Mouse (Mus musculus) embryonic stem cell, embryonic (primary cell): ENCODE measurements around the gene Vasn.

ENCODE experiments used
- CTCF ChIA-PET, 4 experiments: fragments of 300-600 bp in 2 of 4; fragments of 350-600 bp in 2 of 4; sonication (Branson Sonifier 250); formaldehyde crosslinking; loops; one replicate each; lab custom pipeline; 2022; ENCODE audit warnings: inconsistent platforms in 2 of 4; lab: Charles Lee
- POLR2A ChIA-PET, 4 experiments: fragments of 300-600 bp in 2 of 4; fragments of 350-600 bp in 2 of 4; sonication (Branson Sonifier 250); formaldehyde crosslinking; loops; one replicate each; lab custom pipeline; 2022; ENCODE audit warnings: antibody characterized with exemption in 4 of 4, inconsistent platforms in 1 of 4; lab: Charles Lee

The Vasn gene

DNA sequence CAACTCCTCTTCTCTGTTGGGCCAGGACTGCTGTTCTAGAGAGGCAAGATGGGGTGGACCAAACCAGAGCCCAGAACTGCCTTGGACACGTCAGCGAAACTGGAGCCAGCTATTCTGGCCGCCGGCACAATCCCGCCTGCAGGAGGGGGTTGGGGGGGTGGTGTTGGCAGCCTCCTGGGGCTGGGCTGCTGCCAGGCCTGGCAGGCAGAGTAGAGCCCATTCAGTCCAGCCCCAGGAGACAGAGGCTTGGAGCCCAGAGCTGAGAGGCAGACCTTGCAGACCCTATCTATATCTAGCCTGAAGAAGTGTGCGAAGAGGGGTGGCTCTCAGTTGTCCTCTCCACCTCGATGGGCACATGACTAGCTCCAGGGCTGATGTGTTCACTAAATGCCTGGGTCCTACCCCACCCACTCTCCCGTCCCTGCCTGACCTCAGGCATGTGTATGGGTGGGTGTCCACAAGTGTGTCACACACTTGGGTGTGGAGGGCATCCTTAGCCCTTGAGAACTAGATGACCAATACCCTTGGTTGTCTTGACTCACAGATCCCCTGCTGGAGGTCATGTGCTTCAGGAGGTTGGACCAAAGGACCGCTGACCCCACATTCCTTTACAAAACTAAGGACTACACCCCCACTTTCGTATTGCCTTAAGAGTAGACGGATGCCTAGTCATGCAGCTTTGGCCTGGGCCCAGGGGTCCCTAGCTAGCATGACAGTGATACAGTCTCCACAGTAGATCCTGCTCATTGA lies 4.1 kb downstream of the Vasn start:
- ChIA-PET CTCF (interaction anchor here in 3 of 4 experiments (0.6 to 2.4 kb wide), 8 partner anchors 12 to 371 kb away, joined by 3 to 7 read pairs (median 6); partner anchors contain the start of gene Tfap4 (in 1 of the 3)), POLR2A (interaction anchor here in 3 of 4 experiments (0.8 to 2.7 kb wide), 16 partner anchors 10 to 39 kb away, joined by 3 to 15 read pairs (median 4); partner anchors contain the start of genes Coro7 (in 2 of the 3) and Pam16 (in 2 of the 3))

DNA sequence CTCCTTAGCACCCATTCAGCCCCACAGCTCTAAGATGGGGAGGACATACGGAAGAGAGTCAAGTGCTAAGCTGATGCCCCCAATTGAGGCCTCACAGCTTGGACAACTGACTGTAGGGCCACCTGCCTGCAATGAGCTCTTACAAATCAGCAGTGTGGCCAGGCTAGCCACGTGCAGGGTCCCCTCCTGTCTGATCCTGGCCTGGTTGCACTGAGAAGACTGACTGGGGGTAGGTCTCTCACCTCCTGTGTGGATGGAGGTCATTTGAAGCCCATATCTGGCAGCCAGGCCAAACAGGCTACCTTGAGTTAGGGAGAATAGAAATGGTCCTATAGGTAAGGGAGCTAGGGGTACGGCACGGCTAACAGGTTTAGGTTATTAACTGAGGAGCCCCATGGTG lies 6.1 kb downstream of the Vasn start:
- CTCF ChIA-PET: interaction anchor here (0.6 to 1.8 kb wide), 8 partner anchors 9 to 268 kb away, joined by 3 to 9 read pairs (median 5); no protein-coding TSS in a partner anchor
- POLR2A ChIA-PET: interaction anchor here in 3 of 4 experiments (0.7 to 2.2 kb wide), 13 partner anchors 9 to 235 kb away, joined by 3 to 7 read pairs (median 4); partner anchors contain the start of genes Pam16 (in 2 of the 3), Coro7 (in 1 of the 3) and Ubald1 (in 1 of the 3)

DNA sequence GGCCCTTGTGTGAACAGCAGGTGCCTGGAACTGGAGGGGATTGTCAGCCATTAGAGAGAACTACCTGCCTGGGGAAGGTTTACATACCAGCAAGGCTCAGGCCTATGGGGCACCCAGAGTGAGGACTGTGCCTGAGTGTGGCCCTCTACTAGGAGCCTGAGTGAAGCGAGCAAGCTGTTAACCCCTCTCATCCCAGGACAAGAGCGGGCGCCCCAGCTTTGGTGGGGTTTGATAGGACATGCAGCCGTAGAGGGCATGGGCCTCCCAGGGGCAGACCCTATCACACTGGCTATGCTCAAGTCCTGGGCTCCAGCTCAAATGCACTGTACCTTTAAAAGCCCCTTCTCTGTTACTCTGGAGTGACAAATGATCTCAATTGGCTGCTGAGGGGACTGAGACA lies 7.1 kb downstream of the Vasn start:
- ChIA-PET CTCF (interaction anchor here in 3 of 4 experiments (0.7 to 1.8 kb wide), 5 partner anchors 13 to 20 kb away, joined by 3 to 9 read pairs (median 5); no protein-coding TSS in a partner anchor), POLR2A (interaction anchor here in 3 of 4 experiments (0.5 to 1.9 kb wide), 11 partner anchors 8 to 233 kb away, joined by 3 to 7 read pairs (median 4); partner anchors contain the start of genes Coro7 (in 1 of the 3) and Ubald1 (in 1 of the 3))

DNA sequence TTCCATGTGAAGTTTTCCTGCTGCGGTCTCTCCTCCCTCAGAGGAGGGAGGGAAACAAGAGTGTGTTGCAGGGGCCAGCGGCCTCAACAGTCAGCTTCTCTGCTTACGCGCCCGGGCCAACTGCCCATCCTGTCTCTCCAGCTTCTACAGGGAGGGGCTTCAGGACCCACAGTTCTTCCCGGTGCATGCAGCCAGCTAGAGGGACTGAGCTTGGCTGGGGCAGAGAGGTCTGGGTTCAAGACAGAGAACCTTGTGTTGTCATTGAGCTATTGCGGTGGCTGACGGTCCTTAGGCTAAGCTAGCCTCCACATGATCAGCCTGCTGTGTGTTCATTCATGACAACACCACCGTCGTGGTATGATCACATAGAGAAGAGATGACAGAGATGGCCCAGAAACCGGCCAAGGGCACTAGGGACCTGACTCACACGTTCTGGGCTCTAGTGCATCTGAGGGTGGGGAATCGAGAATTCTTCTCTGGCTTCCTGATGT lies 8.0 kb downstream of the Vasn start:
- POLR2A ChIA-PET: interaction anchor here in 3 of 4 experiments (0.5 to 2.9 kb wide), 14 partner anchors 8 to 461 kb away, joined by 3 to 22 read pairs (median 4); partner anchors contain the start of genes Dnaja3 (in 2 of the 3), Pam16 (in 2 of the 3), Vasn (in 2 of the 3) and Tfap4 (in 1 of the 3)
- CTCF ChIA-PET: interaction anchor here (0.6 to 3.1 kb wide), 11 partner anchors 8 to 314 kb away, joined by 3 to 19 read pairs (median 5); partner anchors contain the start of genes Dnaja3 (in 1 of the 4) and Vasn (in 1 of the 4)

DNA sequence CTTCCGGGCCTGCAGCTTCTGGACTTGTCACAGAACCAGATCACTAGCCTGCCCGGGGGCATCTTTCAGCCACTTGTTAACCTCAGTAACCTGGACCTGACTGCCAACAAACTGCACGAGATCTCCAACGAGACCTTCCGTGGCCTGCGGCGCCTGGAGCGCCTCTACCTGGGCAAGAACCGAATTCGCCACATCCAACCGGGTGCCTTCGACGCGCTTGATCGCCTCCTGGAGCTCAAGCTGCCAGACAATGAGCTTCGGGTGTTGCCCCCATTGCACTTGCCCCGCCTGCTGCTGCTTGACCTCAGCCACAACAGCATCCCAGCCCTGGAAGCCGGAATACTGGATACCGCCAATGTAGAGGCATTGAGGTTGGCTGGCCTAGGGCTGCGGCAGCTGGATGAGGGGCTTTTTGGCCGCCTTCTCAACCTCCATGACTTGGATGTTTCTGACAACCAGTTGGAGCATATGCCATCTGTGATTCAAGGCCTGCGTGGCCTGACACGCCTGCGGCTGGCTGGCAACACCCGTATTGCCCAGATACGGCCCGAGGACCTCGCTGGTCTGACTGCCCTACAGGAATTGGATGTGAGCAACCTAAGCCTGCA lies 8.8 kb downstream of the Vasn start:
- POLR2A ChIA-PET: interaction anchor here (0.5 to 3.1 kb wide), 27 partner anchors 9 to 460 kb away, joined by 3 to 22 read pairs (median 4); partner anchors contain the start of genes Pam16 (in 3 of the 4), Dnaja3 (in 2 of the 4), Tfap4 (in 2 of the 4) and Vasn (in 2 of the 4)

DNA sequence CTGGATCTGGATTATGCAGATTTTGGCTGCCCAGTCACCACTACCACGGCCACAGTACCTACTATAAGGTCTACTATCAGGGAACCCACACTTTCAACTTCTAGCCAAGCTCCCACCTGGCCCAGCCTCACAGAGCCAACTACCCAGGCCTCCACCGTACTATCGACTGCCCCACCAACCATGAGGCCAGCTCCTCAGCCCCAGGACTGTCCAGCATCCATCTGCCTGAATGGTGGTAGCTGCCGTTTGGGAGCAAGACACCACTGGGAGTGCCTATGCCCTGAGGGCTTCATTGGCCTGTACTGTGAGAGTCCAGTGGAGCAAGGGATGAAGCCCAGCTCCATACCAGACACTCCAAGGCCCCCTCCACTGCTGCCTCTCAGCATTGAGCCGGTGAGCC lies 9.5 kb downstream of the Vasn start:
- CTCF ChIA-PET: interaction anchor here in 3 of 4 experiments (0.8 to 3.1 kb wide), 8 partner anchors 9 to 497 kb away, joined by 3 to 19 read pairs (median 6); partner anchors contain the start of genes Dnaja3 (in 1 of the 3) and Vasn (in 1 of the 3)

More for the DNA sequence above, 8.8 kb downstream of the Vasn start:
- CTCF ChIA-PET: interaction anchor here (0.7 to 3.1 kb wide), 14 partner anchors 9 to 497 kb away, joined by 3 to 19 read pairs (median 5); partner anchors contain the start of genes Dnaja3 (in 1 of the 4) and Vasn (in 1 of the 4)

DNA sequence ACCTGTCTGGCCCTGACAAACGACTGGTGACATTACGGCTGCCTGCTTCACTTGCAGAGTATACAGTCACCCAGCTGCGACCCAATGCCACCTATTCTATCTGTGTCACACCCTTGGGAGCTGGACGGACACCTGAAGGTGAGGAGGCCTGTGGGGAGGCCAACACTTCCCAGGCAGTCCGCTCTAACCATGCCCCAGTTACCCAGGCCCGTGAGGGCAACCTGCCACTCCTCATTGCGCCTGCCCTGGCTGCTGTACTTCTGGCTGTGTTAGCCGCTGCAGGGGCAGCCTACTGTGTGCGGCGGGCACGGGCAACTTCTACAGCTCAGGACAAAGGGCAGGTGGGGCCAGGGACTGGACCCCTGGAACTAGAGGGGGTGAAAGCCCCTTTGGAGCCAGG lies 10.0 kb downstream of the Vasn start:
- ChIA-PET CTCF (interaction anchor here in 3 of 4 experiments (0.8 to 3.1 kb wide), 6 partner anchors 17 to 334 kb away, joined by 4 to 19 read pairs (median 7); no protein-coding TSS in a partner anchor), POLR2A (interaction anchor here in 2 of 4 experiments (0.8 to 3.1 kb wide), 13 partner anchors 9 to 90 kb away, joined by 3 to 22 read pairs (median 3); partner anchors contain the start of genes Dnaja3 (in 2 of the 2), Vasn (in 2 of the 2), Coro7 (in 1 of the 2) and Pam16 (in 1 of the 2))

More for the DNA sequence above, 9.5 kb downstream of the Vasn start:
- POLR2A ChIA-PET: interaction anchor here in 3 of 4 experiments (0.5 to 3.1 kb wide), 20 partner anchors 8 to 90 kb away, joined by 3 to 22 read pairs (median 4); partner anchors contain the start of genes Dnaja3 (in 2 of the 3), Vasn (in 2 of the 3), Coro7 (in 1 of the 3) and Pam16 (in 1 of the 3)

DNA sequence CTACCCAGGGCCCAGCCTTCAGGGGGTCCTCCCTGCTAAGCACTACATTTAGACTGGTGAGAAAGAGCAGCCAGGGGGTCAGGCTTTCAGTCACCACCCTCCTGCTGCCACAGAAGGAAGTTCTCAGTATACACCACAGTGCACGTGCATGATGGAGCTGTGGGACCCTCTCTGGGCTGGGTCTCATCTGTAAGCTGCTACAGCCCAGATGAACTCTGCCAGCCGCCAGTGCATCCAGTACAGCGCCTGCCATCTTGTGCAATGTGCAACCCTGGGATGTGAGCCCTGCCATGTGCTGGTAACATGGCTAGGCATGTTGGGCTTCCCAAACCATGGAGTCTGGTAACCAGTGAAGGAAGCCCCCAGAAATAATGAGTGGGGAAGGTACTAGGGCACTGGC lies 10.4 kb downstream of the Vasn start:
- ChIA-PET POLR2A (interaction anchor here in 2 of 4 experiments (0.6 to 3.1 kb wide), 4 partner anchors 11 to 64 kb away, joined by 3 to 10 read pairs (median 6); partner anchors contain the start of genes Dnaja3 (in 1 of the 2) and Vasn (in 1 of the 2)), CTCF (interaction anchor here in 1 of 4 experiments (3.1 kb wide), 1 partner anchor 18 kb away, joined by 19 read pairs; no protein-coding TSS in a partner anchor)

DNA sequence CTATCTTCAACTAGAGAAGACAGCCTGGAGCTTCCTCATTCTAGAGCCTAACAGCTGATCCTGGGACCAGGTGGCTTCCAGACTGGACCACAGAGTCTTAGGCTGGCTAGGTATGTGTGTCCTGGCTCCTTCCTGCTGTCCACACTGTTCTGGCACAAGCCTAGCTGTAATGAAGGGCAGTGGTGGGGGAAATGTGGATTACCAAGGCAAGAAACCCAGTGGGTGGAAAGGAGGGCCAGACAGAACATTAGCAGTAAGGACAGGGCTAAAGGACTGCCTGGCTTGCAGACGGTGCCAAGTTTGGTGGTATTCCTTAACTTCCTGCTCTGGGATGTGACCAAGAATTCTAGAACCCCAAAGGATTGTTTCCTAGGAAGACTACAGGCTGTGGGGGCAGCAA lies 11.3 kb downstream of the Vasn start:
- CTCF ChIA-PET: interaction anchor here in 1 of 4 experiments (1.0 to 8.3 kb wide), 2 partner anchors 16 to 18 kb away, joined by 5 to 52 read pairs; no protein-coding TSS in a partner anchor
- POLR2A ChIA-PET: interaction anchor here in 2 of 4 experiments (0.6 to 3.1 kb wide), 3 partner anchors 16 to 493 kb away, joined by 3 to 10 read pairs (median 4); partner anchors contain the start of gene Pam16 (in 1 of the 2)

DNA sequence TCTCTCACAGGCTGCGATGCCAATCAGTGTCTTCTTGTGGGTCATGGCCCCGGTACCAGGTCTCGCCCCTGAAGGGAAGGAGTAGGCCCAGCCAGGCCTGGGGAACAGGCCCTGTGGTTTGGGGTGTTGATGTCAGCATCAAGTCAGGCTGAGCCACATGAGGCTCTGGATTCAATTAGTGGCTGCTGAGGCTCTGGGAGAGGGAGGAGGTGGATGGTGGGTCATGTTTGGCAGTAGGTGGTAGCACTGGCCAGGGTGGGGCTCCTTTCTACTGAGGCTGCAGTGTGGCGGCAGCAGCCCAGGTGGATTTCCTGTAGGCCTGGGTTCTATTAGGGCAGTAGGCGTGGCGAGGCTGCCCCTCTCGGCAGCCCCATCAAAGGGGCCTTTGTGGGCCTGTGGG lies 11.9 kb downstream of the Vasn start:
- POLR2A ChIA-PET: interaction anchor here in 2 of 4 experiments (0.5 to 1.8 kb wide), 3 partner anchors 9 to 27 kb away, joined by 3 to 4 read pairs (median 3); partner anchors contain the start of gene Pam16 (in 1 of the 2)
- CTCF ChIA-PET: interaction anchor here in 1 of 4 experiments (1.0 to 8.3 kb wide), 2 partner anchors 15 to 18 kb away, joined by 5 to 52 read pairs; no protein-coding TSS in a partner anchor

DNA sequence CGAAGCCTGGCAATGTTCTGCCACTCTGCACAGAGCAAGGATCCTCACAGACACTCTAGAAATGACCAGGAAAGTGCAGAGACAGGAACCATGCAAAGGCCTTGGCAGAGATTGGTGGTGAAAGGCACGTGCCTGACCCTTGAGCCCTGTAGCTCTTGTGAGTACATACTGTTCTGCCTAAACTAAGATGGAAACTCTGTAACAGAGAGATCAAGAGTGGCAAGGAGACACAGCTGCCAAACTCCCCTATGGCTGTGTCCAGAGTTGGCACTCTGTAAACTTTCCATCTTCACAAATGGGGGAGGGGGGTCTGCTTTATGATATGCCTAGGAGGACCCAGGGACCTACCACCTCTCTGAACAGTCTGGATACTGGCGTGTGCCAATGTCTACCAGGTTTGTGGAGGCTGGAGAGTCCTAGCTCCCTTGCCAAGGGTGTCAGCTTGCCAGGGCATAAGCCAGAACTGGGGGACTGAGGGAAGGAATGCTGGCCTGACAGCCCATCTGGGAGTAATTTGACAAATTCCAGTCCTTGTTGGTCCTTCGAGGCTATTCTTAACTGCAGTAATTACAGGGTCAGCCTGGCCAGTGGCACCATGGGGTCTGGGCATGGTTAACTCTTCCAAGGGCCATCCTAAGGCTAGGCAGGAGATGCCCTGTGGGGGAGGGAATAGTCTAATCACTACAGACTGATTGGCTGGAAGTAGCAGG lies 13.1 kb downstream of the Vasn start:
- ChIA-PET CTCF (interaction anchor here in 1 of 4 experiments (8.3 kb wide), 1 partner anchor 20 kb away, joined by 52 read pairs; no protein-coding TSS in a partner anchor), POLR2A (interaction anchor here in 3 of 4 experiments (0.8 to 2.9 kb wide), 6 partner anchors 8 to 94 kb away, joined by 3 to 15 read pairs (median 3); no protein-coding TSS in a partner anchor)

DNA sequence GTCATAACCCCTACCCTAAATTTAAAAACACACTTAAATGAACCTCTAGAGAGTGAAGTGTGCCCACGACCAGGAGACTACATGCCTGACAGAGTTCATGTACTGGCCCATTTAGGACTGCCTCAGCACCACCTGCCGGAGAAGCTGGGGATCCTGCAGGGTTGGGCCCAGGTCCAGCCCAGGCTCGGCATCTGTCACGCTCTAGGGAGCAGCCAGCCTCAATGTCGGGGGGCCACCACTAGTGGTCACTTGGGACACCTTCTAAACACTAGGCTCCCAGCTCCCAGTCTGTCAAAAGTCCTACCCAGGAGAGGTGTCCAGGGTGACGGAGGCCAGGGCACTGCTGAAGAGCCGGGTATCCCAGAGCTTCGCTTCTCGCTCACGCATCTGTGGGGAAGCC lies 15.0 kb downstream of the Vasn start:
- ChIA-PET POLR2A (interaction anchor here in 3 of 4 experiments (1.0 to 5.6 kb wide), 11 partner anchors 8 to 226 kb away, joined by 3 to 34 read pairs (median 5); partner anchors contain the start of genes Dnaja3 (in 1 of the 3), Ubald1 (in 1 of the 3) and Vasn (in 1 of the 3)), CTCF (interaction anchor here (0.7 to 8.3 kb wide), 12 partner anchors 9 to 104 kb away, joined by 3 to 52 read pairs (median 4); no protein-coding TSS in a partner anchor)

DNA sequence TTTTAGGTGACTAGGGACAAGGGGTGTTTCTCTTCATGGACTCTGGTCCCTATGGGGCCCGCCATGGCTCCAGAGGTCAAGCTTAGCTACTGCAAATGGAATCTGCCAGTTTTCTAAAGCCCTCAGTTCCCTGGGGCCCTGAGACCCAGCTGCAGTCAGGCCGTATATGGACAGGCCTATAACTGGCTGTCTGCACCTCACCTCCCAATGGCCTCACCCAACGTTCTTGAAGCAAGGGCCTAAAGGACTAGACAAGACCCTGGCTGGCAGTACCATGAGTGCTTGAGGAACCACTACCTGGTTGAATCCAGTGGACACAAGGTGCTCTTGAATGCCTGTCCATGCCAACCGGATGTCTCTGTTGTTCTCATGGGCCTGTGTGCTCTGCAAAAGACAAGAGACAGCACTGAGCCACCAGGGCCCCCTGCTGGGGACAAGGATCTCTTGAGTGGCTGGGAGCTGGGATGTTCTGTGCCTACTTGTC lies 15.6 kb downstream of the Vasn start:
- CTCF ChIA-PET: interaction anchor here (0.7 to 8.3 kb wide), 15 partner anchors 10 to 113 kb away, joined by 3 to 52 read pairs (median 3); partner anchors contain the start of gene Srl (in 1 of the 4)

DNA sequence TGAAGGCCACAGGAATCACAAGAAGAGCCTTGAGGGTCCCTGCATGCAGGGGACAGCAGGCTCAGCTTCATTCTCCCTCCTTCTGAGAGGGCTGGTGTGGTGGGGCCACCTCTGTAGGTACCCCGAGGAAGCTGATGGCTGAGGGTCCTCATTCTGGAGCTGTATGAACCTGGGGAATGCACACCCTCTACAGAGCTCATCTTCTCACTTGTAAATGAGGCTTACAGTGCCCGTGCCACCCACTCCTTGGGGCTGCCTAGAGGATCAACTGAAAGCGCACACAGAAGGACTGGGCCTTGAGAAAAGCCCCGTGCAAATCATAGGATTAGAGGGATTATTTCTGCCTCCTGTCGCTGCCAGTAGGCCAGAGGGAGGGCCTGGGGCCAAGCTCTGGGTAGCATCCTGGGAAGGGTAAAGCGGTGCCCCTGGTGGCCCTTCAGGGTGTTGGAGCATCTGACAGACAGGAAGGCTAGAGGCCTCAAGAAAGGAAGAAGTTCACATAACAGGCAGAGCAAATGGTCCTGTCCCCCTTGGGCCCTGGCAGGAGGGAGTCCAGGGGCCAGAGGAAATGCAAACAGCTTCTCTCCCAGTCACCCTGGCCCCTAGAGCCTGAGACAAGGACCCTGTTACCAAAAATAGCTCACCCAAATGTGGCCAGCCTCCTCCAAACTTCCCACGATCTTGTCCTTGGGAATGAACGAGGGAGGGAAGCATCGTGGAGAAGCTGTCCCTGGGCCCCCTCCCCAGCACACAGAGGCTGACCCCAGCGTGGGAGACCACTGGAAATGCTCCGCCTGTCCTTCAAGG lies 16.2 kb downstream of the Vasn start:
- ChIA-PET CTCF (interaction anchor here (0.8 to 8.3 kb wide), 13 partner anchors 10 to 114 kb away, joined by 3 to 52 read pairs (median 4); partner anchors contain the start of gene Srl (in 1 of the 4)), POLR2A (interaction anchor here in 3 of 4 experiments (0.6 to 5.6 kb wide), 17 partner anchors 8 to 580 kb away, joined by 3 to 34 read pairs (median 4); partner anchors contain the start of gene Coro7 (in 2 of the 3))

More for the DNA sequence above, 15.6 kb downstream of the Vasn start:
- POLR2A ChIA-PET: interaction anchor here in 3 of 4 experiments (0.6 to 5.6 kb wide), 15 partner anchors 8 to 579 kb away, joined by 3 to 34 read pairs (median 4); partner anchors contain the start of gene Ubald1 (in 1 of the 3)
